Mouse (Mus musculus): ENCODE results near the gene Surf1. TPM values are rescaled to one million over a fixed set of nuclear protein-coding genes. Genes with fewer than 3 reads are reported as not detected.

Gene Surf1
- 10 to 100 TPM; 61.3 to 61.6 TPM for total RNA-seq (2021)
- long read RNA-seq, experiment 1, transcript Surf1-201 (9 exons, 1,173 nt): major isoform, 18 of 31 reads
- long read RNA-seq, experiment 1, partial matches to known transcripts: 6 of 31 reads
- long read RNA-seq, experiment 1, other reads (novel, unspliced or antisense): 6 of 31 reads
- long read RNA-seq, experiment 2, transcript Surf1-201 (9 exons, 1,173 nt): major isoform, 13 of 24 reads
- long read RNA-seq, experiment 2, partial matches to known transcripts: 6 of 24 reads
- long read RNA-seq, experiment 2, other reads (novel, unspliced or antisense): 2 of 24 reads

DNA sequence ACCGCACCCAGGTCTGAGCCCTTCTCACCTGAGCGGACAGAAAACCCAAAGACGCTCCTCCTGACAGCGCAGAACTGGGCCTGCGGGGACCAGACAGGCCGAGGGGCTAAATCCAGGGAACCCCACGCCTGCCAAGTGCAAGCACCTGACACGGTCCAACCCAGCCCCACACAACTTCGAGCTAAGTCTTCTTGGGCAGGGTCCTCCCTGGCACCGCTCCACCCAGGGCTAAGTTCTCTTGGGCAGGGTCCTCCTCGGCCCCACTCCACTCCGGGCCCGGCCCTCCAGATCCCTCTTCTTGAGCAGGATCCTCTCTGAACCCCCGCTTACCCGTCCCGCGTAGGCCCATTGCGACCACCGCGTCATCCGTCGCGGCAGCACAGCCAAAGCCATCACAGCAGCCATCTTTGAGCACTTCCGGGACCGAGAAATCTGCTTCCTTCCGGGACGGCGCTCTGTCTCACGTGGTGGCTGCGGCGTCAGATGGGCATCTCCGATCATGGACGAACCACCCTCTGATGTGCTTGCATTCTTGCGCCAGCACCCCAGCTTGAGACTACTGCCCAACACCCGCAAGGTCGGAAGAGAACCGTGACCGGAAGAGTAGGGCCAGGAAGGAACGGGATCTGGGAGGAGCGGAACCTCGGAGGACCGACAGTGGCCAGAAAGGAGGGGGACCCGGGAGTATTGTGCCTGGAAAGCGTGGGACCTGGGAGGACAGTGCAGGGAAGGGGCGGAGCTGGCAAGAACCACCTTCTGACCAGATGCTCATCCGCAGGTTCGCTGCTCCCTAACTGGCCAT, at the start of gene Surf1, which contains the start of gene Surf2:
Gene Surf1, minus strand, starts transcription at position 604 of the 802 bp plus-strand sequence.
Gene Surf2, plus strand, starts transcription at position 441 of the 802 bp plus-strand sequence.
- DNase-seq: peak; percentile 87 to 88

DNA sequence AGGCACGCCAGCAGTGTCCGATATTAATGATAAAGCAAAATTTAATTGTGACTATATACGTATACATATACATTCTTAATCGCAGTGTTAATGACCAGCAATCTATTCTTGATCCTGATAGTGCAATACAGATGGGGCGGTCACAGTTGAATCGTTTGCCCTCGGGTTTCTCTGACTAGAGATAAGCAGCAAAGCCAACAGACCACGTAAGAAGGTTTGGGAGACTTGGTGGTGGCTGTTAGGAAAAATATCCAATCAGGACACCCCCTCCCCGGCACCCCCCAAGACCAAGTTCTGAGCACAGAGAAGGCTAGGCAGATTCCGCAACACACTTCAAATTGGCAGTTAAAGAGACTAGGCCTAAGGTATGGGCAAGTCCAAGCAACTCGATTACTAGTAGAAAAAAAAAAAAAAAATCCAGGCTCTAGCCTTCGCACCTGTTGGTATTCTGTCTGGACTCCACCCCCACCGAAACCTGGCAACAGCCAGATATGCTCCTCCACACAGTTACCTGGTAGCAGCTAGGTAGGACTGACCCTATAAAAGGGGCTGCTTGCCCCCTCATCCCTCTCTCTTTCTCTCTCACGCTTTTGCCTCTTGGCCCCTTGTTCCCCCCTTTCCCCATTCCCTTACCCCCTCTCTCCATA, 48.5 kb upstream of the Surf1 start:
- DNase-seq: no peak

DNA sequence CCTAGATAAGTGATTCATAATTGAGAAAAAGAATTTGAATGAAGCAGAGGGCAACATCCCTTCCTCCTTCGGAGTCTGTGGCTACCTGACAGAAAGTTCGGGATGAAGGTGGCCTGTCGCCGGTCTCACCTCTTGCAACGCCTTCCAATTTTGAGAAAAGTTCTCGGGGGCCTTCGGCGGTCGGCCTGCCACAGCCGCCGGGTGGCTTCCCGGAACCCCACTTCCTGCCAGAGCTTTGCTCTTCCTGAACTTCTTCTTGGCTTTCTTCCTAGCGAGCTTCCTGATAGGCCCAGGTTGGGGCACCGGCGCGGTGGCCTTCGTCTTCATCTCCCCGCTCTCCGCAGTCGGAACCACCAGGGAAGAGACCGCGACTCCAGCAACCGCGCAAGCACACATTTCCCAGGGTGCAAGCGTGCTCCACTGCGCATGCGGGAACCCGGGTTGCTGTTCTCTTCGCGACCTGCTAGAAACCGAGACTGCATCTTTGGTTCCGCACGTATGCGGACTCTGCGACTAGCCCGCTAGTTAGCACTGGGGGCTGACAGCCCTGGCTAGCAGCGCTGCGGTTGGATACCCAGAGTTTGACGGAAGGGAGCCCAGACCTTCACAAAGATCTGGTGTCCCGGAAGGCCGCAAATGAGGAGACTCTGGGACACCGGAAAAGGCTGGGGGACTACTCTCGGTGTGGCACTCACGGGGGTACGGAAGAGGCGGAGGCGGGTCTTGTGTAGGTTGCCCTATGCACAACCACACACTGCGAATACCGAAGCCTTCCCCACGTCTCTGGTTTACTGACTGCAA, 47.8 kb upstream of the Surf1 start, which contains the start of gene Rexo4:
Gene Rexo4, minus strand, starts transcription at position 464 of the 801 bp plus-strand sequence.
- peak; percentile 94 to 96 for DNase-seq

DNA sequence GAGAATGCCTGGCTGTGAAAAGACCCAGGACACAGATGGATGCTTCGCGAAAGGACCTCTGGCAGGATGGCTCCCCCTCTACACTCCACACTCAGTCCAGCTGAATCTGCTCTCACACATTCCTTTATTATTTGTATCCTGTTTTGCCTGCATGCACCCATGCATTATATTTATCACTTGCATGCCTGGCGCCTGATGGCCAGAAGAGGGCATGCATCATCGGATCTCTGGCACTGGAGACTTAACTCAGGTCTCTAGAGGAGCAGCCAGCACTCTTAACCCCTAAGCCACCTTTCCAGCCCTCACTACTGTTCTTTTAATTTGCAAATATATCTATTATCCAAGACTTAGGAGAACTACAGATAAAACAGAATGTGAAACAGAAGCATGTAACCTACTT, 44.4 kb upstream of the Surf1 start:
- DNase-seq: no peak

DNA sequence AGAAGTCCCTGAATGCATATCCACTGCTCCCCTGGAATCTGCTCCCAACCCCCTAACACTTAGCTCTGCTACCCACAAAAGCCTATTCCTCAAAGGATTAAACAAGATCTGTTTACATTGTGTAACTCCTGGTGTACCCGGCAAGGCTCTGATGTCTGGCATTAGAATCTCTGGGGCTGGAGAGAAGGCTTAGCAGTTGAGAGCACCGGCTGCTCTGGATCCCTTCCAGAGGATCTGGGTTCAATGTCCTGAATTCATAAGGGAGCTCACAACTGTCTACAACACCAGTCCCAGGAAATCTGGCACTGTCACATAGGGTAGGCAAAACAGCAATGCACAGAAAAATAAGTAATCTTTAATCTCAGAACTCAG, 41.1 kb upstream of the Surf1 start:
- DNase-seq: no peak

DNA sequence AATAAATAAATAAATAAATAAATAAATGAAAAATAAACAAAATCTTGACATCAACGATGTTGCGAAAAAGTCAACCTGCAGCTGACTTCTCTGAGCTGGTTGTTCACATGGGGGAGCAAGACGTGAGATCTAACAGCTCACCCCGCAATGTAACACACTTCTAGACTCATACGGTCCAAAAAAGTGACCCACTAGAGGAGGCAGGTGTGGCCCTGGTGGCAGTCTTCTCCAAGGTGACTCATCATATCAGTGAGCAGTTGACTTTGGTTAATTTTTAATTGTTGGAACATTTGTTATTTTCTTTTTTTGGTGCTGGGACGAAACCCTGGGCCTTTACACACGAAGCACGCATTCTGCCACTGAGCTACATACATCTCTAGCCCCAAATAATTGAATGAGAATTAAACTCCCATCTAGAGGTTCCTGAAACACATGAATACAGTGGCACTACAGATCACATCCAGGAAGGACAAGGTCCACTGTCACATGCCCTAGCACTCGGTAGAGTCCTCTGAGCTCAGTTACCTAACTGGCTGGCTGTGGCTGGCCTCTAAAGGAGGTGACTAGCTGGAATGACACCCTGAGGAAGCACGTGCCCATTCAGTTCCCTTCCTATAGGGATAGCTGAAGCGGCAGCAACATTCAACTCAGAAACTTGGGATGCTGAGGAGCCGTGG, 40.6 kb upstream of the Surf1 start:
- no peak for DNase-seq

DNA sequence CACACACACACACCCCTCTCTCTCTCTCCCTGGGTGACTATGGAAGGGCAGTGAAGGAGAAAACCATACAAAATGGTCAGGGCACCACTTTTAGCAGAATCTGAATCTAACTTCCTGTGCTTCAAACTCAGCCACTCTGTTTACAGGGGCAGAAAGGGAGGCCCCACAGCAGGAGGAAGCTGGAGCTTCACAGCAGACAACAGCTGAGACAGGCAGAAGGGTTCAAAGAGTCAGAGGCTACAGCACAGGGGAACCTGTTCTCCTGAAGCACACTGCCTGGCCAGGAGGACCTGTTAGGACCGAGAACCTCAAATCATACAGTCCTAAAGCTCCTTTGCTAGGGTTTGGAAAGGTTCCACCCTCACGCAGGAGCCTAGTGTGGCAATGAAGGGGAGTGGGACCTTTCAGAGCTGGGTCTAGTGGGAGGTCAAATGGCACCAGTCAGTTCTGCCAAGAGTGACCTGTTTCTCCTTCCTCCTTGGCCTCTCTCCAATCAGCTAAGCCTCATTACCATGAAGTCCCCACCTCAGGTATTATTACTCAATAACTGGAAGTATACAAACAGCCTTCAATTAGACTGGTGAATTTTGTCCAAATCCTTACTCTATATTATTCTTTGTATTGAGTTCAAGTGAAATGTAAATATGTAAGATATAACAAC, 38.5 kb upstream of the Surf1 start:
- DNase-seq: no peak

DNA sequence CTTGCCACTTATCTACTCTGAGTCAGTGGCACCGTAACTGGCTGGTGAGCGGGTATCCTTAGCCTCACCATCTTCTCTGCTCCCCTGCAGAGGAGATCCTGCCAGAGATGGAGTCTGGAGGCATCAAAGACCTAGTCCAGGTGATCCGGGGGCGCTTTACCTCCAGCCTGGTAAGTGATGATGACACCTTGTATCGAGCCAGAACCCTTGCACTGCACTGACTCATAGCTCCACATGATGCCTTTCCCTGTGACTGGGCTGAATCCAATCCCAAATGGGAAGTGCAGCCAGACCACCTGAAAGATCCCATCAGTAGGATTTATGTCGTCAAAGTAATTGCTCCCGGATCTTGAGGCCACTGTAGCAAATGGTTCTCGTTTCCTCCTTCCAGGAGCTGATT, 36.5 kb upstream of the Surf1 start:
- DNase-seq: no peak

DNA sequence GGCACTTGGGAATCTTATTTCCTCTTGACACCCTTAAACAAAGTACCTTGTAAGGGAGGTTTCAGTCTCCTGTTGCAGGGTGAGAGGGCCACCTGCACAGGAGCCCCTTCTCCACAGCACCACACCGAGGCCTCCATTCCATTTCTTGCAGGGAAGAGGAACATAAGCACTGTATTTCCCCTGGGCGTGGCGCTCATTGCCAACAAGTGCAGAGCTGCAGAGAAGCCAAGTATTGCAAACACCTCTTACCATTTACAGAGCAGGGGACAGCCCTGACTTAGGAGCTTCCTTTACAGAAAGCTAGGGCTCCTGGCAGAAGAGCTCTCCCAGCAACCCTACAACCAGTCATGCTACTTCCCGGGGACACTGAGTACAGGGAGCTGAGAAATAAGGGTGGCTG, 35.9 kb upstream of the Surf1 start:
- no peak for DNase-seq

DNA sequence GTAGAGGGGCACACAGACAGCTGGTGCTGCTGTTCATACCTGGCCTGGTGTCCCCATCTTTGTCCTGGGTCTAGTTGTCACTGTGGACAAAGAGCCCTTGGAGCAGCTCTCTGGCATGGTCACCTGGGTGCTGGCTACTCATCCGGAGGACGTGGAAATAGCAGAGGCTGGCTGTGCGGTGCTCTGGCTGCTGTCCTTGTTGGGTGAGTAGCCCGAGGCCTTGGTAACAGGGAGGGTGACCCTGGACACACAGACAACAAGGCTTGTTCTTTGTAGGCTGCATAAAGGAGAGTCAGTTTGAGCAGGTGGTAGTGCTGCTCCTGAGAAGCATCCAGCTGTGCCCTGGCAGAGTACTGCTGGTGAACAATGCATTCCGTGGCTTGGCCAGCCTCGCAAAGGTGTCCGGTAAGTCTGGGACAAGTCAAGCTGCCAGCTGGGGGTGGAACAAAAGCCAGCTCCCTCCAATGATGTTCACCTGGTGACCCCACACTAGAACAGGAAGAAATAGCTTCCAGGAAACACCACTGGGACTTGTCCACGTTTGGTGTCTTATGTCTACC, 35.1 kb upstream of the Surf1 start:
- DNase-seq: no peak

DNA sequence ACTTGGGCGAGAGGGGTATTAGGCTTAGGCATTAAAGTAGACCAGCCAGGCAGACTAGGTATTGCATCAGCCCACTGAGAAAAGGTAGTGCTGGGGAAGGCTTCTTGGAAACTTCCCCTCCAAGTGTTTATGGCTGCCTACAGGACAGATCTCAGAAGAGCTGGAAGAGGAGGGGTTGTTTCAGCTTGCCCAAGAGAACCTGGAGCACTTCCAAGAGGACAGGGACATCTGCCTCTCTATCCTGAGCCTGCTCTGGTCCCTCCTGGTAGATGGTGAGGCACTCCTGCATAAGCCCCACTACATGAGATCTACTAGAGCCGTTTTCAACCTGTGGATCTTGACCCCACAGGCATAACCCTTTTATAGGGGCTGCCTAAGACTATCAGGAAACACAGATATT, 34.1 kb upstream of the Surf1 start:
- DNase-seq: no peak

DNA sequence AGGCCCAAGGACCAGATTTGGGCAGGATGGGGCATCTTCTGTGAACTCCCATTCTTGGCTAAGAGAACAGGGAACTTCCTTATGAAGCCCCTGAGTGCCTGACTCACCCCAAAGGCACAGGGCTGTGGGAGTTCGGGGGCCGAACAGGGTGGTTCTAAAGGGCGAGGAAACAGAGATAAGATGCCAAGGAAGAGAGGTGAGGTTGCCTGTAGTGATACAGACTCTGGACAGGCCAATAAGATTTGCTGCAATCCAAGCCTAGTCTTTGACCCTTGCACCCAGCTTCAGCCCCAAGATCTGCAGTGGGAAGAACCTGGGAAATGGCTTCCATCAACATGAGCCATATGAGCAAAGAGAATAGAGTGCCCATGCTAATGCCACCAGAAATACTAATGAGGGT, 26.9 kb upstream of the Surf1 start:
- DNase-seq: no peak

DNA sequence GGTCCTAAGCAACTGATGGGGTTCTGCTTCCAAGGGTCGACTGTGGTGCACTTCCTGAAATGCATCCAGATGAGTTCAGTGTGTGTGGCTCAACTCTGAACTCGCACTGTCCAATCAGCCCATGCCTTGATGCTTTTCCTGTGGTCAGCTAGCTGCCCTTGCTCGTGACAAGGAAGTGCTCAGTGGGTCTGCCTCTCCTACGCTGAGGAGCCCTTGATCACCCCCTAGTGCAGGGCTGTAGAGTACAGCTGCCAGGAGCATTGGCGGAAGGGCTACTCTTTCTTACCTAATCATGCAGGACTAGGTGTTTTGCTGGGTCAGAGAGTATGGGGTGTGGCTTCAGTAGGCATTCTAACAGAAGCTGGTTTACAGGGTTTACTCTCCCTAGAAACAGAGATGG, 25.2 kb upstream of the Surf1 start:
- peak in 1 of 2 experiments; percentile 19 for DNase-seq

DNA sequence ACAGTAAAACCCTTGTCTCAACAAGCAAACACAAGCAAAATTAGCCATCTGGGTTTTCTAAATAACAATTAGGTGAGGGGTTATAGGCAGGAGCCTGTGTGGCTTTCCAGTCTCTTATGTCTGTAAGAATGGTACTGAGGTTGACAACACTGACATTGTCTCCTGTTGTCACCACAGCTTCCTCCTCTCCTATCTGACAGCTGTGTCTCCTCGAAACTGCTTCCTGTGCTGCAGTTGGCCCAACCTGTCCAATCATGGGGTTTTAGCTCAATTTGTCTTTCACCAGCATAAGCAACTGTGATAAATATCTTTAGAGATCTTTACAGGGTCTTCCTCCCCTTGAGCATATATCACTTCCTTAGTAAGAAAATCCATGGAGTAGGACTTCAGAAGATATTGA, 20.1 kb upstream of the Surf1 start:
- DNase-seq: no peak

DNA sequence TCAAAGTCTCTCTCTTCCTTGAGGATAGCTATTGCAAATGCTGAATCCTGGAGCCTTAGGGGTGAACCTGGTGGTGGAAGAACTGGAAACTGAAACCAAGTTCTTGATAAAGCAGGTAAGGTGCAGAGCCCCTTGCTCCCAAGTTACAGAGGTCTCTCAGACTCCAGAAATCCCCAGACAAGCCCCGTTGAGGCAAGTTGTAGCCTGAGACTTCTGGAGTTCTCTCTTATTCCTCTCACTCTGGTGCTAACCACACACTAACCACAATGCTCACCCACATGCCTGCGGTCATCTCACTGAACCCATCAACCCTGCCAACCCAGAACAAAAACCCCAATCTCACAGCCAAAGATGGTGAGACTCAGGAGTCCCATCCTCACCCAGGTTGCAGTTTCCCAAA, 19.0 kb upstream of the Surf1 start:
- DNase-seq: no peak

DNA sequence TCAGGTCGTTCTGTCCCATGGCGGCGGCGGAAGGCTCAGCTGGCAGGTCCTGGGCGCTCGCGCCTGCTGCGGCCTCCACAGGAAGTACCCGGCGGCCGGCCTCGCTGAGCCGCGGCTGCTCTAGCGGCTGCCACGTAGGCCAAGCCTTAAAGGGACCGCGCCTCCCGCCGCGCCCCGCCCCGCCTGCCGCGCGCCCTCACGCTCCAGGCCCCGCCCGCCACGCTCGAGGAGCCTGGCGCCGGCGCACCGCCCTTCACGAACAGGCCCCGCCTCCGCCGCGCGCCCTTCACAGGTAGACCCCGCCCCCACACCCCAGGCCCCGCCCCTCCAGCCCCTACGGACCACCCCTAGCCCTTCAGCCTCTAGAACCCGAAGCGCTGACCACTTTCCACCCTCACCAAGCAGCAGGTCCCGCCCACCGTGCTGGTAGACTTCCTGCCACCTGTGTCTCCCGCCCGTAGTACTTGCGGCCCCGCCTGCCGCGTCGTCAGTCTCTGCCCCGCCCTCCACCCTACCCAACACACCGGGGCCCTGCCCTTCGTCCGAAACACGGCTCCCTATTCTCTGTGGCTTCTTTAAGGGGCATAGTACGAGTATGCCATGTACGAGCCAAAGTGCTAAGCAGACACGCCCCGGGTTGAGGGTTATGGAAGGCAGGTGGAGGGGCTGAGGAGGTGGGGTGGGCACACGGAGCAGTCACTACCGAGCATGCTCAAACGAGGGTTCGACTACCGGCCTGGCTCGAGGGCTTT, 17.1 kb upstream of the Surf1 start, which contains the start of the genes Surf4 and Stkld1:
Gene Surf4, minus strand, starts transcription at position 625 of the 752 bp plus-strand sequence.
Gene Stkld1, plus strand, starts transcription at position 744 of the 752 bp plus-strand sequence.
- DNase-seq: peak; percentile 90 to 96

DNA sequence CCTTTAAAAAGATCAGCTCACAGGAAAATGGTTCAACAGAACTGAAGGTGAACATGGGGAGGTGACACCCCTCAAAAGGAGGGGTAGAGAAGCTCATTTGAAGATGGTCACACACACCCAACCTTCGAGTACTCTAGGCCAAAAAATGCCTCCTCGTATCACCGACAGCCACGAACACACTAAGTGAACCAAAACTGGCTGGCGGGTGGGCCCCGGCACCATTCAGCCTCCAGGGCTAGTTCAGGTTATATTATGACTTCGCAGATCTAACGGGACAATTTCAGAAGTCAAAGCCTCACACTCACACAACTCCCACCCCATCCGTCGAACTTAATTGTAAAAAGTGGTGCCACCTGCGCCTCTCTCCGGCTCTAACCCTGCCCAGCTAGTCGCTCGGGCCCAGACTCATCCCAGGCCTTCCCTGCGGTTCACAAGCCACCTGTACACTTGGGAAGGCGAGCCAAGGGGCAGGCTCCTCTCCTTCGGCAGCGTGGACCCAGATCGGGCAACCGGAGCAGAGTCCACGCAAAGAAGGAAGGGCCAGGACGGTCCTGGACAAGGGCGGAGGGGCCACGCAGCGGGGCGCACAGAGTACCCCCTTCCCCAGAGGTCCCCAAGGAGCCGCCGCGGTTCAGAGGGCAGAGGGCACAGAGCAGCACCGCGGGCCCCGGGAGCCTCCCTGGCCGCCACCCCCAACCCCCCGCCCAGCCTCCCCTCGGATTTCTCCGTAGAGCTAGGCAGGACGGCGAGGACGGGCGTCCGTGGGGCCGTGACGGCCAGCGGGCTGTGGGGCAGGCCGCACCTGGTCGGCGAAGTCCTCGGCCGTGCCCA, 16.4 kb upstream of the Surf1 start:
- no peak for DNase-seq

DNA sequence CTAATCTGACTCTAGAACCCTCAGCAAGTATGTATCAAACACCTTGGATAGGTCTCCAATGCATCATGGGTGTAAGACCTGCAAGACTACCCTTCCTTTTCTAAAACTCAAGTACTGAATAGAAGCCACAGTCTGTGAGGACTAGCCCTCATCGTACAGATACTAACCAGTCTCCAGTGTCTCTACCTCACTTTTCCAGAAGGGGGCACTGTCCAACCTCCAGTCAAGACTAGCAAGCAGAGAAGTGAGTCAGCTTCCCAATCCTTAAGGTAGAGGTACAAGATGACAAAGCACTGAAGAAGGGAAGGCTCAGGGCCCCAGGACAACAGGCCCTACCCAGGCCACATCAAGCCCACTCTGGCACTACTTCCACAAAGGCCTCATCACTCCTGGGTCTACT, 14.1 kb upstream of the Surf1 start:
- peak; percentile 51 to 71 for DNase-seq
